Mouse (Mus musculus) stomach, postnatal 0 days (tissue): ENCODE results near the gene Cntn2. TPM values are rescaled to one million over a fixed set of nuclear protein-coding genes. Genes with fewer than 3 reads are reported as not detected.

Source experiments
- ATAC-seq: fragments of 200-750 bp; cut with Nextera tagmentation; 2 replicates; pipeline ENCODE4 v1.8.0; 2017; ENCODE audit not compliant: low FRiP score, low TSS enrichment
- DNase-seq: peaks from one replicate; pipeline ENCODE4 v3.0.0-alpha.2; 2016; ENCODE audit warnings: low spot score
- H3K27ac ChIP-seq: fragments of 300-500 bp; sonication (generic); replicated peaks from 2 replicates; pipeline ENCODE4 v1.5.1; 2014; ENCODE audit warnings: mild to moderate bottlenecking, control low read depth
- H3K27me3 ChIP-seq: fragments of 300-500 bp; sonication (generic); 2 replicates; pipeline ENCODE4 v1.6.1; 2014; ENCODE audit warnings: low read length; ENCODE audit not compliant: control insufficient read depth, insufficient read depth
- H3K36me3 ChIP-seq: fragments of 300-500 bp; sonication (generic); 2 replicates; pipeline ENCODE4 v1.6.1; 2014; ENCODE audit warnings: low read length, mixed read lengths; ENCODE audit not compliant: control insufficient read depth, insufficient read depth
- H3K4me1 ChIP-seq: fragments of 300-500 bp; sonication (generic); replicated peaks from 2 replicates; pipeline ENCODE4 v1.6.1; 2014; ENCODE audit warnings: antibody characterized with exemption; ENCODE audit not compliant: control insufficient read depth, insufficient read depth
- H3K4me2 ChIP-seq: fragments of 300-500 bp; sonication (generic); replicated peaks from 2 replicates; pipeline ENCODE4 v1.6.1; 2014; ENCODE audit warnings: low read depth, mild to moderate bottlenecking, control low read depth, moderate library complexity
- H3K4me3 ChIP-seq: fragments of 300-500 bp; sonication (generic); 2 replicates; pipeline ENCODE4 v1.5.1; 2014; ENCODE audit warnings: low read depth, low read length, control low read depth
- H3K9ac ChIP-seq: fragments of 300-500 bp; sonication (generic); 2 replicates; pipeline ENCODE4 v1.6.1; 2014; ENCODE audit warnings: mild to moderate bottlenecking, low read length, control low read depth, mixed read lengths
- H3K9me3 ChIP-seq: fragments of 300-500 bp; sonication (generic); 2 replicates; pipeline ENCODE4 v1.6.1; 2016; ENCODE audit warnings: low read length; ENCODE audit not compliant: control insufficient read depth
- CTCF ChIP-seq: IDR thresholded peaks from 2 replicates; pipeline ENCODE4 v1.5.1; 2016; ENCODE audit warnings: antibody characterized with exemption, low read depth, mild to moderate bottlenecking, moderate library complexity
- EP300 ChIP-seq: optimal IDR thresholded peaks from 2 replicates; pipeline ENCODE3; 2016; ENCODE audit warnings: antibody characterized with exemption
- WGBS: fragments of 180-500 bp; shearing (Covaris S2); extraction: QIAGEN DNeasy Blood & Tissue Kit; methylation state at CpG from one replicate; pipeline ENCODE4 v1.1.7; 2014; 5-methylcytosine and 5-hydroxymethylcytosine counted together
- polyA plus RNA-seq: library from polyadenylated mRNA; unstranded; fragments of >200 nt; fragmentation: Nextera tagmentation; extraction: Ambion mirVana; gene quantifications from 2 replicates; pipeline ENCODE4 v1.2.1, GENCODE M21; 2015

The Cntn2 gene
- polyA plus RNA-seq, 1 experiment from 2014 or later: 0.13 TPM

DNA sequence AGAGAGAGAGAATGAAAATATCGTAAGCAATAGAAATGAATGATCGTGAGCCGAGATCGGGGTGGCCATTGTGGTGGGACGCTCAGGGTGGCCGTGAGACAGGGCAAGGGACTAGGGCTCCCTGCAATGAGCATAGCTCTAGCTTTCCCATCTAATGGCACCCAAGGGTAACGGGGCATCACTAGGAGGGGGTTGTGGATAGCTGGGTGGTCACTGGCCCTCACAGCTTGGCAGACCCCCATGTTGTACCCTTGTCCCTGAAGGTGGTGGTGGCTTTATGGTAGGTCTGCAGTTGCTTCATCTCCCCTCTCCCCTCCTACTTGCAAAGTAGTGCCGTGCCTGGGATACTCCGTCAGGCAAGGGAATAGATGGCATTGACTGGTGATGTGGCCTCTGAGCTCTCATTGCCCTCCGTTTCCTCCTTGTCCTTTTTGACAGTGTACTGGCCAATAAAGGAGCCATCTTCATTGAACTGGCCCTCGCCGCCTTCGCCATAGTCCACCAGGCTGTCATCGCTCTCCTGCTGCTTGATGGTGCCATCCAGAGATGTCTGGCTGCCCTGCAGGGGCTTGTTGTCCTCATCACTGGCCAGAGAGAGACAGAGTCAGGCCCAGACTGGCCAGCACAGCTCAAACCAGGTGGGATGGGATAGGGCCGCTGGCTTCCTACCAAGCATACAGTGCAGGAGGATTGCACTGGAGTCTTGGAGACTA lies 27.2 kb upstream of the Cntn2 start:
- no peaks in the 10 kb centered on the region for H3K9me3 ChIP-seq
- ATAC-seq: no peak
- no peak for DNase-seq
- WGBS: 93% methylated on average over 15 of the region's 15 CpGs
- no peaks in the 10 kb centered on the region for H3K36me3 ChIP-seq
- H3K9ac ChIP-seq: no peak overlapping the region
- H3K27me3 ChIP-seq: no peaks in the 10 kb centered on the region
- no peak overlapping the region for H3K4me2 ChIP-seq
- no peaks in the 10 kb centered on the region for H3K4me1 ChIP-seq
- no peak overlapping the region for H3K4me3 ChIP-seq
- TF ChIP-seq EP300 (no peak), CTCF (no peak)
- H3K27ac ChIP-seq: no peak overlapping the region

- Histone ChIP-seq H3K4me3 (no peak overlapping the region), H3K36me3 (no peaks in the 10 kb centered on the region), H3K27ac (no peak overlapping the region), H3K9me3 (no peaks in the 10 kb centered on the region), H3K4me1 (no peaks in the 10 kb centered on the region), H3K9ac (no peak overlapping the region), H3K27me3 (no peaks in the 10 kb centered on the region), H3K4me2 (no peak overlapping the region)
- no peak for DNase-seq
- WGBS: 82% methylated on average over 9 of the region's 9 CpGs
- TF ChIP-seq CTCF (no peak), EP300 (no peak)
- ATAC-seq: no peak
Observed at GRCm38 (mm10) chr1:132569516-132569915, 26.5 kb upstream of the Cntn2 start.

GRCm38 (mm10) chr1:132567336-132568125 lies 24.5 kb upstream of the Cntn2 start:
- H3K9me3 ChIP-seq: no peaks in the 10 kb centered on the region
- H3K27ac ChIP-seq: no peak overlapping the region
- H3K9ac ChIP-seq: no peak overlapping the region
- DNase-seq (no peak), ATAC-seq (no peak)
- no peaks in the 10 kb centered on the region for H3K36me3 ChIP-seq
- no peak overlapping the region for H3K4me2 ChIP-seq
- no peak for TF ChIP-seq EP300
- TF ChIP-seq CTCF: no peak
- no peaks in the 10 kb centered on the region for H3K27me3 ChIP-seq
- H3K4me3 ChIP-seq: no peak overlapping the region
- H3K4me1 ChIP-seq: no peaks in the 10 kb centered on the region
- WGBS: 73% methylated on average over 11 of the region's 11 CpGs

DNA sequence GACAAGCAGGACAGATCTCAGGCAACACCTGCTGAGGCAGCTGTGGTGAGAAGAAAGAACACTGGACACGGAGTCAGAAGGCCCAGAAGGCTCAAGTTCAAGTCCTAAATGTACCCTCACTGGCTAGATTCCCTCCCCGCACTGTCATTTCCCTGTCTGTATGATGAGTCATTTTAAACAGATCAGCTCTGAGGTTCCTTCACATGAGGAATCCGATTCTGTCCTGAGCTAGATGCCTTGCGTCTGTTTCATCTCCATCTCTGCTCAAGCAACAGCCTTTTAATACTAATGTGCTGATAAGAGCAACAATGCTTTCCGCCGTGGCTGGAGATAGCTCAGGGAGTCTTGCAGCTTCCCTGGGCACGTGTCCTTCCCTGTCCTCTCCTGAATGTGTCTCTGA lies 22.7 kb upstream of the Cntn2 start:
- WGBS: 46% methylated on average over 7 of the region's 7 CpGs
- ATAC-seq (no peak), DNase-seq (no peak)
- no peak overlapping the region for H3K9ac ChIP-seq
- H3K36me3 ChIP-seq: no peaks in the 10 kb centered on the region
- no peaks in the 10 kb centered on the region for H3K27me3 ChIP-seq
- no peak overlapping the region for H3K4me3 ChIP-seq
- no peak overlapping the region for H3K27ac ChIP-seq
- no peaks in the 10 kb centered on the region for H3K4me1 ChIP-seq
- H3K4me2 ChIP-seq: no peak overlapping the region
- no peak for TF ChIP-seq EP300
- no peak for TF ChIP-seq CTCF
- no peaks in the 10 kb centered on the region for H3K9me3 ChIP-seq

- Histone ChIP-seq H3K4me2 (no peak overlapping the region), H3K9ac (no peak overlapping the region), H3K36me3 (no peaks in the 10 kb centered on the region), H3K4me3 (no peak overlapping the region), H3K27ac (no peak overlapping the region), H3K27me3 (no peaks in the 10 kb centered on the region), H3K4me1 (no peaks in the 10 kb centered on the region), H3K9me3 (no peaks in the 10 kb centered on the region)
- ATAC-seq: no peak
- 18% methylated on average over 6 of the region's 6 CpGs for WGBS
- no peak for TF ChIP-seq CTCF
- no peak for TF ChIP-seq EP300
- no peak for DNase-seq
Observed at GRCm38 (mm10) chr1:132564946-132565345, 21.9 kb upstream of the Cntn2 start.

GRCm38 (mm10) chr1:132562337-132562795 lies 19.3 kb upstream of the Cntn2 start:
- peaks cover 6% of the 10 kb centered on the region; the same call in 1 of the 2 replicates for H3K4me1 ChIP-seq
- no peak overlapping the region for H3K27ac ChIP-seq
- no peaks in the 10 kb centered on the region for H3K27me3 ChIP-seq
- no peak overlapping the region for H3K4me2 ChIP-seq
- TF ChIP-seq CTCF: no peak
- TF ChIP-seq EP300: no peak
- 32% methylated on average over 10 of the region's 10 CpGs for WGBS
- DNase-seq (no peak), ATAC-seq (no peak)
- H3K9me3 ChIP-seq: no peaks in the 10 kb centered on the region
- no peak overlapping the region for H3K4me3 ChIP-seq
- no peak overlapping the region for H3K9ac ChIP-seq
- no peaks in the 10 kb centered on the region for H3K36me3 ChIP-seq
